Mouse (Mus musculus): ENCODE measurements around the gene Btrc.

- TF ChIP-seq CTCF (IDR thresholded peaks at IDR 0.05; ENCODE audit: low read depth, low read length) (no peak), GATA1 (IDR thresholded peaks at IDR 0.05; ENCODE audit: borderline replicate concordance, low read length) (no peak), POLR2AphosphoS5 (IDR thresholded peaks at IDR 0.05; ENCODE audit: insufficient replicate concordance, low read depth, low read length) (no peak), TAL1 (conservative IDR thresholded peaks at IDR 0.05; ENCODE audit: low read depth, low read length) (no peak), GATA2 (IDR thresholded peaks at IDR 0.05; ENCODE audit: borderline replicate concordance, low read depth, low read length) (no peak)
Observed at GRCm38 (mm10) chr19:45447222-45447621, 83.7 kb downstream of the Btrc start.

Measured in G1E (cell line).